In genomic region chr7:89792576-89792975, GRCm38 (mm10) we compare ENCODE assay signal across 19 mouse cellular contexts.
DNase-seq lines count a peak whose midpoint lies in the region; ATAC-seq and TF ChIP-seq lines count a peak whose summit lies in the region.
"Had no signal": no experiment of that assay in that cellular context is flagged by ENCODE, and none has a peak within 500 bp of the region (broad histone marks: within the 10 kb centered on the region; RNA-seq: fewer than 3 reads in every experiment).

No protein-coding gene starts in this region.

- intact Hi-C loops in gastrocnemius, adult 2 months (cut with DNase I), result no loop called here

- H3K27ac ChIP-seq in gastrocnemius, adult 2 months, result no peak overlapping the region
- H3K27ac ChIP-seq: embryonic facial prominence, embryonic 12.5 days; forebrain, embryonic 15.5 days; hindbrain, embryonic 10.5 days; hindbrain, embryonic 14.5 days had no signal

- ATAC-seq in cerebellum, adult (ENCODE audit: insufficient number of reproducible peaks, low FRiP score, low TSS enrichment), result no peak
- ATAC-seq: activated CD4-positive, CD25-positive, alpha-beta regulatory T cell, adult 4 months; forebrain, embryonic 15.5 days; intestine, embryonic 16.5 days; Patski had no signal

- no peak for TF ChIP-seq CTCF in gastrocnemius, adult 2 months (IDR thresholded peaks at IDR 0.05)

- no peak overlapping the region for H3K4me3 ChIP-seq in gastrocnemius, adult 2 months
- H3K4me3 ChIP-seq: embryonic facial prominence, embryonic 12.5 days; forebrain, embryonic 15.5 days; heart, embryonic 12.5 days; hindbrain, embryonic 10.5 days had no signal

- peak; percentile 8 for DNase-seq in gastrocnemius, postnatal 10 days
- DNase-seq in gastrocnemius, adult 2 months, result no peak
- DNase-seq in ovary, adult 18-20 months (ENCODE audit: low spot score), result peak; percentile 59
- no peak for DNase-seq in ovary, postnatal 14 days (ENCODE audit: low spot score)
- DNase-seq in adrenal gland, postnatal 10 days, result peak; percentile 72
- DNase-seq in testis, postnatal 10 days (ENCODE audit: low spot score), result peak; percentile 60
- DNase-seq in lung, postnatal 25 days (ENCODE audit: low spot score), result no peak
- DNase-seq: cerebellum, adult 8-10 months; gastrocnemius, postnatal 25 days; kidney, adult 8-10 months had no signal

Comparison
In these comparisons a context has a peak if more than half of its experiments do, and no peak if none do; other contexts are left out.
1. DNase-seq: peak in gastrocnemius, postnatal 10 days (single experiment), ovary, adult 18-20 months (single experiment), adrenal gland, postnatal 10 days (single experiment) and testis, postnatal 10 days (single experiment); none in gastrocnemius, adult 2 months (single experiment), ovary, postnatal 14 days (single experiment) and lung, postnatal 25 days (single experiment).